Mouse (Mus musculus): Measurements from ENCODE around the gene Mrpl46. TPM values are rescaled to one million over a fixed set of nuclear protein-coding genes. Genes with fewer than 3 reads are reported as not detected.

Mrpl46 gene
- 13.1 and 17.1 TPM in 2 replicates for polyA plus RNA-seq (2012; rRNA removed; ENCODE audit: low replicate concordance)

GRCm38 (mm10) chr7:78782639-78783581, at the start of gene Mrpl46, which contains the start of gene Mrps11:
TSS of gene Mrpl46 (minus strand) at chr7:78783531.
TSS of gene Mrps11 (plus strand) at chr7:78783119.

GRCm38 (mm10) chr7:78737614-78738210, 45.6 kb downstream of the Mrpl46 start, which contains the start of gene Ntrk3:
TSS of gene Ntrk3 (minus strand) at chr7:78738012.

Other genes starting within 250 kb of the Mrpl46 start
- 17.0 and 18.9 TPM in 2 replicates for gene Ntrk3, start 45.5 kb downstream of the Mrpl46 start, polyA plus RNA-seq (2012; rRNA removed; ENCODE audit: low replicate concordance)
- gene Mrps11, start 412 bp downstream of the Mrpl46 start, polyA plus RNA-seq (2012; rRNA removed; ENCODE audit: low replicate concordance): 55.7 and 67.9 TPM in 2 replicates
- gene Det1, start 63.7 kb upstream of the Mrpl46 start, polyA plus RNA-seq (2012; rRNA removed; ENCODE audit: low replicate concordance): 13.9 and 23.4 TPM in 2 replicates
- 30.8 and 31.5 TPM in 2 replicates for gene Aen, start 112.3 kb upstream of the Mrpl46 start, polyA plus RNA-seq (2012; rRNA removed; ENCODE audit: low replicate concordance)
- 31.9 and 32.8 TPM in 2 replicates for gene Isg20, start 129.9 kb upstream of the Mrpl46 start, polyA plus RNA-seq (2012; rRNA removed; ENCODE audit: low replicate concordance)